Mouse (Mus musculus): Measurements from ENCODE around the gene Ctrb1.
A peak's percentile ranks its signal among the peaks of the same experiment; 100 is the strongest.

Gene Ctrb1

DNA sequence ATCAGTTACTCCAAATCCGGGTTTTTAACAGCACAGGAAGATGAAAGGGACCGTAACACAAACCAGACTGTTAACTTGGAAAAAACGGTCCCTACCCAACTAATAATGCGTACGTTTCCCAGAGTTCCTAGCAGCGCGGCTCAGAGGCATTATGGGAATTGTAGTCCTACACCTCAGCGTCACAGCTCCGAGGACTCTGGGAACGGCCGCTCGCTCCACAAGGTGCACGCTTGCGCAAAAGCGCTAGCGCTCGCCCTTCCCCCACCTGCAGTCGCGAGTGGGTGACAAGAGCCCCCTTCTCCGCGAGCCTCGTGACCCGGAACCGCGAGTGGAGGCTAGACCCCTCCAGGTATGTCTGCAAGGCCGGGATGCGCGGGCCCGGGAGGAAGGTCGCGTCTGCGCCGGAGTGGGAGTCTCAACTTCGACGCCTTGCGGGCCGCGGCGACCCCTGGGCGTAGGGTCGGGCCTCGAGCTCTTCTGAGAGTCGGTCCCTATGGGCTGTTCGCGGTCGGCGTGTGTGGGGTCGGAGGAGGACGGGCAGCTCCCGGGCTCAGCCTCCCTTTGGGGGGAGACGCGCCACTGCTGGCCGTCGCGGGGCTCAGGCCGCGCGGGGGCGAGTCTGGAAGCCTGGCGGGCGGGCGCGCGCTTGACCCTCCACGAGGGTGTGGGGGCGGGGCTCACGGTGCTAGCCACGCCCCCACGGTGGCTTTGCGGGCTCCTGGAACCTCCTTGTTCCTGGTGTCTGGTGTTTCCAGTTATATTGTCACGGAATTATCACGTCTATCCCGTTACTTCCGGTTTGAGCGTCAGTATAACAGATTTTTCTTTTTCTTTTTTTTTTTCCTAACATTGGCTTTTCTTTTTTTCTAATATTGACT, 47.3 kb downstream of the Ctrb1 start, which contains the start of gene Zfp1:
Gene Zfp1 (plus strand): TSS at position 138 of the 878 bp plus-strand sequence.
- Histone ChIP-seq H3K27me3 (ENCODE audit: control insufficient read depth, insufficient read depth, low read length, poor library complexity, severe bottlenecking) (no peaks in the 10 kb centered on the region), H3K36me3 (ENCODE audit: control insufficient read depth, insufficient read depth, low read length, poor library complexity, severe bottlenecking) (no peaks in the 10 kb centered on the region)
- peak; percentile 94 for DNase-seq (ENCODE audit: low read depth, low spot score)

DNA sequence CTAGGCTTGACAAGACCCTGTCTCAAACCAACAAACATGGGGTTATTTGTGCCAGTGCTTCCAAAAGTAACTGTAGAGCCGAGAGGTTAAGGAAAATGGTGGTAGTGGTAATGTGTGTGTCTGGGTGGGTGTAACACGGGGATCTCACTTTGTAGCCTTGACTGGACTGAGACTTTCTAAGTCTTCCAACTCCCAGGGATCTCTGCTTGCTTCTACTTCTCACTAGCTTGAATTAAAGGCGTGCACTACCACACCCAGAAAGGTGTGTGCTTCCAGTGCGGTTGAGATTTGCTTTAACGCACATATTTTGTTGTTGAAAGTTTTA, 47.9 kb downstream of the Ctrb1 start:
- peak; percentile 12 for DNase-seq (ENCODE audit: low read depth, low spot score)
- no peaks in the 10 kb centered on the region for H3K36me3 ChIP-seq (ENCODE audit: control insufficient read depth, insufficient read depth, low read length, poor library complexity, severe bottlenecking)
- no peaks in the 10 kb centered on the region for H3K27me3 ChIP-seq (ENCODE audit: control insufficient read depth, insufficient read depth, low read length, poor library complexity, severe bottlenecking)

DNA sequence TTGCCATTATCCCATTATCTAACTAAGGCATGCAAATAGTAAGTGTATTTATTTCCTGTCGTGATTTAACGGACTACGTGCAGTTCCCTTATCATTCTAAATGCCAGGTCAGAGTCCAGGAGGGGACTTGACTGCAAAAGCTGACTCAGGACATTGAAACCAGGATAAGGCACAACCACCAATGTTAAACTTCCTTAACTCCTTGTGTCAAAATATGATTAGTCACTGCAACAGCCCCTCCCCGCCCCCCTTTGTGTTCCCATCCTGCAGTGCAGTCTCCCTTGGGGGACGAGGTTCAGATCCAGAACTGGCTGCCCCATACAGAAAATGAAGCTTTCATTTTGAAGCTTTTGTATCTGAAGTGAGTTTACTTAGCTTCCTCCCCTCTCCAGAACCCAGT, 48.3 kb downstream of the Ctrb1 start:
- H3K27me3 ChIP-seq (ENCODE audit: control insufficient read depth, insufficient read depth, low read length, poor library complexity, severe bottlenecking) = no peaks in the 10 kb centered on the region
- no peaks in the 10 kb centered on the region for H3K36me3 ChIP-seq (ENCODE audit: control insufficient read depth, insufficient read depth, low read length, poor library complexity, severe bottlenecking)
- DNase-seq (ENCODE audit: low read depth, low spot score) = peak; percentile 11

DNA sequence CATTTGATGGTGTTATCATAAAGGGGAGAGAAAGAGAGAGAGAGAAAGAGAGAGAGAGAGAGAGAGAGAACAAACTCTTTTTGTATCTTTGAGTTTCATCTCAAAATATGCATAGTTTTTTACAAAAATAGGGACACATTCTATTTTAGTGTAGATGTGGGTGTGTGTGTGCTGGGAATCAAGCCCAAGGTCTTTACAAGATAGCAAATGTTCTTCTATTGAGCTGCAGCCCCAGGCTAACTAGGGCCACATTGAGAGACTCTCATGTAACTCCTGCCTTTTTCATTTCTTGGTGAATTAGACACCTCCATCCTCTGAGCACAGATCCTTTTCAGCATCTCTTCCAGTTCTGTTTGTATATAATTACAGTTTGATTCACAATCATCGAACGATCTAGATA, 49.7 kb downstream of the Ctrb1 start:
- no peak for DNase-seq (ENCODE audit: low read depth, low spot score)
- Histone ChIP-seq H3K36me3 (ENCODE audit: control insufficient read depth, insufficient read depth, low read length, poor library complexity, severe bottlenecking) (no peaks in the 10 kb centered on the region), H3K27me3 (ENCODE audit: control insufficient read depth, insufficient read depth, low read length, poor library complexity, severe bottlenecking) (no peaks in the 10 kb centered on the region)

DNA sequence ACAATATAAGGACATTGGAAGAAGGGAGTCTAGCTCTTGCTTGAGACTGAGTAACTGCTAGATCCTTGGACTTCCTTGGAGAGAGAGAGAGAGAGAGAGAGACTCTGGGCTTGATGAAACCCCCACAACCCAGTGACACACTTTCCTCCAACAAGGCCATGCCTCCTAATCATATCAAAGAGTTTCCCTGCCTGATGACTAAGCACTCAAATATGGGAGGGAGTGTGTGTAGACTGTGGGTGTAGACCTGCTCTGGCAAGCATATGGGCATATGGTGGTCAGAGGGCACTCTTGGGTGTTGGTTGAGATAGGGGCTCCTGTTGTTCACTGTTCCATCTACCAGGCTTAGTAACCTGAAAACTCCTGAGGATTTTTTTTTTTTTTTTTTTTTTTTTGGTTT, 52.7 kb downstream of the Ctrb1 start:
- DNase-seq (ENCODE audit: low read depth, low spot score) = no peak
- H3K36me3 ChIP-seq (ENCODE audit: control insufficient read depth, insufficient read depth, low read length, poor library complexity, severe bottlenecking) = no peaks in the 10 kb centered on the region
- H3K27me3 ChIP-seq (ENCODE audit: control insufficient read depth, insufficient read depth, low read length, poor library complexity, severe bottlenecking) = no peaks in the 10 kb centered on the region
